Mouse (Mus musculus) erythroblast, embryonic 14.5 days (primary cell): ENCODE data around the gene Nr1h3.

ENCODE experiments used
- GATA1 ChIP-seq: IDR thresholded peaks from 2 replicates; pipeline ENCODE4 v1.6.1; 2012; ENCODE audit warnings: low read length, inconsistent platforms, mixed read lengths
- TAL1 ChIP-seq: IDR thresholded peaks from 3 replicates; pipeline ENCODE4 v1.6.1; 2012; ENCODE audit warnings: low read length, inconsistent platforms, mixed read lengths

DNA sequence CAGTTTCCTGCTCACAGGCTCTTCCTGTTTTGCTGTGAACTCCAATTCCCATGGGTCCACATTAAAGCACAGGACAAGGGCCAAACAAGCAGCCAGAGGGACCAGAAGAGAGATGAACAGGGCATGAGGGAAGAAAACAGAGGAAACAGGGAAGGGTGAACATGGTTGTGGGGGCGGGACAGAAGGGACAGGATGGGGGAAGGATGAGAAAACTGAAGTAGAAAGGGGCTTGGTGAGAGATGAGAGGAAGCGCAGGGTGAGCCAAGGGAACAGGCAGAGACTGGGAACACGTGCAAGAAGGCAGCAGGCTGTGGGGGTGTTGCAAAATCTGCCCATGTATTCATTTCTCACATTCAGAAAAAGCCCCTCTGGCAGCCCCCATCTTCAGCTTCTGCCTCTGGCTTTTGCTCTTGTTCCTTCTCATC, 6.0 kb downstream of the Nr1h3 start:
- TF ChIP-seq GATA1 (no peak), TAL1 (no peak)
